Mouse (Mus musculus) lung, embryonic 15.5 days (tissue): ENCODE results near the gene Arid3a. TPM values are rescaled to one million over a fixed set of nuclear protein-coding genes. Genes with fewer than 3 reads are reported as not detected.

Source experiments
- ATAC-seq: fragments of 200-750 bp; cut with Nextera tagmentation; 2 replicates; pipeline ENCODE4 v1.8.0; 2017; ENCODE audit warnings: moderate number of reproducible peaks, borderline replicate concordance; ENCODE audit not compliant: low FRiP score, low TSS enrichment; ENCODE audit errors: extremely low read depth
- H3K27ac ChIP-seq: fragments of 300-500 bp; sonication (generic); 2 replicates; pipeline ENCODE4 v1.5.1; 2015; ENCODE audit warnings: moderate library complexity, mild to moderate bottlenecking, inconsistent platforms
- H3K27me3 ChIP-seq: fragments of 300-500 bp; sonication (generic); 2 replicates; pipeline ENCODE4 v1.6.1; 2015; ENCODE audit warnings: inconsistent platforms
- H3K36me3 ChIP-seq: fragments of 300-500 bp; sonication (generic); 2 replicates; pipeline ENCODE4 v1.6.1; 2015; ENCODE audit warnings: inconsistent platforms
- H3K4me1 ChIP-seq: fragments of 300-500 bp; sonication (generic); 2 replicates; pipeline ENCODE4 v1.6.1; 2015; ENCODE audit warnings: inconsistent platforms
- H3K4me2 ChIP-seq: fragments of 300-500 bp; sonication (generic); 2 replicates; pipeline ENCODE4 v1.6.1; 2015; ENCODE audit warnings: inconsistent platforms, mild to moderate bottlenecking, moderate library complexity
- H3K4me3 ChIP-seq: fragments of 300-500 bp; sonication (generic); 2 replicates; pipeline ENCODE4 v1.5.1; 2015; ENCODE audit warnings: mild to moderate bottlenecking, inconsistent platforms
- H3K9ac ChIP-seq: fragments of 300-500 bp; sonication (generic); 2 replicates; pipeline ENCODE4 v1.6.1; 2015; ENCODE audit warnings: inconsistent platforms
- H3K9me3 ChIP-seq: fragments of 300-500 bp; sonication (generic); 2 replicates; pipeline ENCODE4 v1.6.1; 2016; ENCODE audit warnings: inconsistent platforms
- WGBS: fragments of 180-500 bp; shearing (Covaris S2); methylation state at CpG from one replicate; pipeline ENCODE4 v1.1.7; 2015; 5-methylcytosine and 5-hydroxymethylcytosine counted together
- polyA plus RNA-seq: library from polyadenylated mRNA; unstranded; fragments of >200 nt; fragmentation: Nextera tagmentation; extraction: Ambion mirVana; gene quantifications from 2 replicates; pipeline ENCODE4 v1.2.1, GENCODE M21; 2015

Arid3a gene
- polyA plus RNA-seq, 1 experiment from 2014 or later: 6.0 TPM

GRCm38 (mm10) chr10:79909092-79909922 lies 17.5 kb upstream of the Arid3a start:
- H3K9me3 ChIP-seq: no peaks in the 10 kb centered on the region
- WGBS: 19% methylated on average over 14 of the region's 14 CpGs
- H3K36me3 ChIP-seq: peaks cover 48% of the 10 kb centered on the region
- peak overlapping the region; percentile 48 for H3K4me2 ChIP-seq
- peaks cover 19% of the 10 kb centered on the region for H3K4me1 ChIP-seq
- peak overlapping the region; percentile 70 for H3K27ac ChIP-seq
- H3K4me3 ChIP-seq: peak overlapping the region; percentile 20
- no peaks in the 10 kb centered on the region for H3K27me3 ChIP-seq
- ATAC-seq: peak; percentile 58
- H3K9ac ChIP-seq: peak overlapping the region; percentile 32

GRCm38 (mm10) chr10:79910556-79910955 lies 16.3 kb upstream of the Arid3a start, which contains the start of gene Gm26602:
Gene Gm26602, plus strand, starts transcription at chr10:79910856.
- Histone ChIP-seq H3K9me3 (no peaks in the 10 kb centered on the region), H3K9ac (no peak within 1 kb of the TSS), H3K27ac (peak within 1 kb of the TSS; percentile 70; the same call in 1 of the 2 replicates), H3K27me3 (no peaks in the 10 kb centered on the region), H3K36me3 (peaks cover 37% of the 10 kb centered on the region), H3K4me1 (peaks cover 31% of the 10 kb centered on the region), H3K4me2 (peak within 1 kb of the TSS; percentile 48; the same call in 1 of the 2 replicates), H3K4me3 (no peak within 1 kb of the TSS)
- ATAC-seq: no peak
- WGBS: 91% methylated on average over 4 of the region's 4 CpGs

- no peak for ATAC-seq
- peaks cover 22% of the 10 kb centered on the region for H3K36me3 ChIP-seq
- H3K27me3 ChIP-seq: peaks cover under 1% of the 10 kb centered on the region; the same call in 1 of the 2 replicates
- WGBS: 69% methylated on average over 20 of the region's 20 CpGs
- no peak overlapping the region for H3K9ac ChIP-seq
- H3K27ac ChIP-seq: no peak overlapping the region
- H3K4me2 ChIP-seq: no peak overlapping the region
- no peak overlapping the region for H3K4me3 ChIP-seq
- peaks cover 41% of the 10 kb centered on the region for H3K4me1 ChIP-seq
- no peaks in the 10 kb centered on the region for H3K9me3 ChIP-seq
Observed at GRCm38 (mm10) chr10:79912412-79912811, 14.4 kb upstream of the Arid3a start.

GRCm38 (mm10) chr10:79914131-79914947 lies 12.5 kb upstream of the Arid3a start:
- Histone ChIP-seq H3K4me3 (no peak overlapping the region), H3K27ac (no peak overlapping the region), H3K9ac (no peak overlapping the region), H3K36me3 (peaks cover 22% of the 10 kb centered on the region), H3K4me2 (peak overlapping the region; percentile 81; the same call in 1 of the 2 replicates), H3K9me3 (no peaks in the 10 kb centered on the region), H3K27me3 (peaks cover 20% of the 10 kb centered on the region), H3K4me1 (peaks cover 43% of the 10 kb centered on the region)
- 69% methylated on average over 11 of the region's 11 CpGs for WGBS
- ATAC-seq: no peak

GRCm38 (mm10) chr10:79914948-79915596 lies 11.8 kb upstream of the Arid3a start:
- peaks cover 27% of the 10 kb centered on the region for H3K27me3 ChIP-seq
- 53% methylated on average over 7 of the region's 7 CpGs for WGBS
- ATAC-seq: no peak
- H3K4me3 ChIP-seq: peak overlapping the region; percentile 75; the same call in 1 of the 2 replicates
- peaks cover 46% of the 10 kb centered on the region for H3K4me1 ChIP-seq
- H3K9ac ChIP-seq: no peak overlapping the region
- H3K36me3 ChIP-seq: peaks cover 22% of the 10 kb centered on the region
- H3K9me3 ChIP-seq: no peaks in the 10 kb centered on the region
- H3K27ac ChIP-seq: no peak overlapping the region
- H3K4me2 ChIP-seq: peak overlapping the region; percentile 81; the same call in 1 of the 2 replicates

- H3K4me1 ChIP-seq: peaks cover 56% of the 10 kb centered on the region
- 0 out of 2 replicates have a peak overlapping the region, but pooled peaks have one; percentile 18 for H3K27ac ChIP-seq
- H3K4me2 ChIP-seq: peak overlapping the region; percentile 81
- H3K4me3 ChIP-seq: peak overlapping the region; percentile 75
- no peaks in the 10 kb centered on the region for H3K9me3 ChIP-seq
- peaks cover 16% of the 10 kb centered on the region for H3K36me3 ChIP-seq
- WGBS: 5% methylated on average over 8 of the region's 8 CpGs
- H3K27me3 ChIP-seq: peaks cover 37% of the 10 kb centered on the region
- H3K9ac ChIP-seq: peak overlapping the region; percentile 98
- ATAC-seq: no peak
Observed at GRCm38 (mm10) chr10:79916081-79916480, 10.8 kb upstream of the Arid3a start.

- H3K4me3 ChIP-seq: peak within 1 kb of the TSS; percentile 75
- H3K4me1 ChIP-seq: peaks cover 63% of the 10 kb centered on the region
- H3K9ac ChIP-seq: peak within 1 kb of the TSS; percentile 98
Observed at GRCm38 (mm10) chr10:79916808-79917531, 9.9 kb upstream of the Arid3a start, which contains the start of gene Kiss1r. Gene Kiss1r, plus strand, starts transcription at chr10:79916971.

GRCm38 (mm10) chr10:79917532-79918100 lies 9.2 kb upstream of the Arid3a start:
- no peak overlapping the region for H3K4me3 ChIP-seq
- peaks cover 52% of the 10 kb centered on the region for H3K27me3 ChIP-seq
- H3K4me1 ChIP-seq: peaks cover 63% of the 10 kb centered on the region
- H3K4me2 ChIP-seq: peak overlapping the region; percentile 81
- whole genome bisulfite sequencing: 67% methylated on average over 5 of the region's 5 CpGs
- no peaks in the 10 kb centered on the region for H3K9me3 ChIP-seq
- H3K9ac ChIP-seq: no peak overlapping the region
- H3K27ac ChIP-seq: no peak overlapping the region
- H3K36me3 ChIP-seq: 0 out of 2 replicates have a peak, but pooled peaks cover 1% of the 10 kb centered on the region
- no peak for ATAC-seq

More at GRCm38 (mm10) chr10:79916808-79917531, 9.9 kb upstream of the Arid3a start, which contains the start of gene Kiss1r:
- no peaks in the 10 kb centered on the region for H3K9me3 ChIP-seq
- H3K27me3 ChIP-seq: peaks cover 46% of the 10 kb centered on the region
- H3K27ac ChIP-seq: peak within 1 kb of the TSS; percentile 73
- H3K4me2 ChIP-seq: peak within 1 kb of the TSS; percentile 81
- WGBS: 2% methylated on average over 41 of the region's 42 CpGs
- ATAC-seq: peak; percentile 79
- peaks cover 8% of the 10 kb centered on the region; the same call in 1 of the 2 replicates for H3K36me3 ChIP-seq

GRCm38 (mm10) chr10:79918231-79919078 lies 8.4 kb upstream of the Arid3a start:
- whole genome bisulfite sequencing: 7% methylated on average over 35 of the region's 35 CpGs
- Histone ChIP-seq H3K27ac (no peak overlapping the region), H3K27me3 (peaks cover 61% of the 10 kb centered on the region), H3K4me1 (peaks cover 63% of the 10 kb centered on the region), H3K9me3 (no peaks in the 10 kb centered on the region), H3K9ac (0 out of 2 replicates have a peak overlapping the region, but pooled peaks have one; percentile 7), H3K4me3 (peak overlapping the region; percentile 24), H3K36me3 (no peaks in the 10 kb centered on the region), H3K4me2 (peak overlapping the region; percentile 47)
- no peak for ATAC-seq
